Mouse (Mus musculus) layer of hippocampus, postnatal 25 days (tissue): ENCODE data around the gene Prkar2a. TPM values are rescaled to one million over a fixed set of nuclear protein-coding genes. Genes with fewer than 3 reads are reported as not detected.

Experiments
- DNase-seq, 2 experiments: peaks; one replicate each; pipeline ENCODE4 v3.0.0; 2022; ENCODE audit warnings: mixed read lengths in 2 of 2, low spot score in 1 of 2; ENCODE audit errors: extremely low spot score in 1 of 2
- total RNA-seq, 2 experiments: library from RNA; stranded (reverse); gene quantifications; 2 replicates each; pipeline ENCODE4 v1.2.3; 2021

Gene Prkar2a
- total RNA-seq, 2 experiments from 2014 or later = 38.7 to 38.8 TPM

GRCm38 (mm10) chr9:108691846-108692225, 2.7 kb downstream of the Prkar2a start:
- DNase-seq = peak; percentile 71 to 79

DNA sequence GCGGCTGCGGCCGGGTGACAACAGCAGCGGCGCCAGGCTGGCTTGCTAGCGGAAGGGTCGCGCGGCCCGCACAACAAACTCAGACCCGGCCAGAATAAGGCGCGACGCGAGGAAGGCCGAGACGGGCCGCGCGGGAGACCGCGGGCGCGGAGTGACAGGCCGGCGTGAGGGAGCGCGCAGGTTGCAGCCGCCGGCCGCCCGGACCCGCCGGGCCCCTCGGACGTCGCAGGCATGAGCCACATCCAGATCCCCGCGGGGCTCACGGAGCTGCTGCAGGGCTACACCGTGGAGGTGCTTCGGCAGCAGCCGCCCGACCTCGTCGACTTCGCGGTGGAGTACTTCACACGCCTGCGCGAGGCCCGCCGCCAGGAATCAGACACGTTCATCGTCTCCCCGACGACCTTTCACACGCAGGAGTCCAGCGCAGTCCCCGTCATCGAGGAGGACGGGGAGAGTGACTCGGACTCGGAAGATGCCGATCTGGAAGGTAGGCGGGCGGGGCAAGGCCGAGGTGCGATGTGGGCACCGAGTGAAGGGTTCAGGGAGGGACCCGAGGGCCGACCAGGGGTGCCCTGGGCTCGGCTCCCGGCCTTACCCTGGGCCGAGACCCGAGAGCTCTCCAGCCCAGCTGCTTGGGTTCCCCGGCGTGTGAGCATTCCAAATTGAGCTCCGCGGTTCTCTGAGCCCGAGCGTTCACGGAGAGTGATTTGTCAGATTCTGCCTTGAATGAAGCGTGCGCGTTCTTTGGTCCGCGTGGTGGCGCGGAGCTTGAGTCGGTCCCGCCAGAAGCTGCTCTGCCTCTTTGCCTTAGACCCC, 3.3 kb downstream of the Prkar2a start:
- DNase-seq = peak; percentile 54 to 59

DNA sequence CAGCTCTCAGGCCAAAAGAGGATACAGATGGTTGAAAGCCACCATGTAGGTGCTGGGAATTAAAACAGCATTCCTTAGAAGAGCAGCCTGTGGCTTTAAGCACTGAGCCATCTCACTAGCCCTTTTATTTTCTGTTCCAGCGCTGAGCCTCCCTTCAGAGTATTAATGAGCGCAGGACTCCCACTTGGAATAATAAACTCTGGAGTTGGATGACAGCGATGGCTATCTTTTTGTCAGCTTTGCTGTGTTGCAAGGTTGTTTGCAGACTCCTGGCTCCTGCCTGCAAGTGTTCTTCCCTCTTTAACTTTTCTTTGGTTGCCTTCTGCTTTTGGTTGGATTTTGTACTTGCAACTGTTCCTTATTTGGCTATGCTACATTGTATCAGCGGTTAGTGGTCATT, 4.8 kb downstream of the Prkar2a start:
- no peak for DNase-seq

DNA sequence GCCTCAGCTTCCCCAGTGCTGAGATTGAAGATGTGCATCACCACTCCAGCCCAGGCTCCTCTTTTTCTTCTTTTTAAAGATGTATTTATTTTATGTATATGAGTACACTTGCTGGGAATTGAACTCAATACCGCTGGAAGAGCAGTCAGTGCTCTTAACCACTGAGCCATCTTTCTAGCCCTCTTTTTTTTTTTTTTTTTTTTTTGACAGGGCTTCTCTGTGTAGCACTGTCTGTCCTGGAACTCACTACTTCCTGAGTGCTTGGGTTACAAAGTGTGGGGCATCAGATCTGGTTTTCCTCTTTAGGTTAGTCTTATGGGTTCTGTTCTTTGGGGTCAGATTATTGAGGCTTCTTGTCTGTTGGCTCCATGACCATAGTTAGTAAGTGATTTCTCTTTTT, 5.4 kb downstream of the Prkar2a start:
- no peak for DNase-seq

DNA sequence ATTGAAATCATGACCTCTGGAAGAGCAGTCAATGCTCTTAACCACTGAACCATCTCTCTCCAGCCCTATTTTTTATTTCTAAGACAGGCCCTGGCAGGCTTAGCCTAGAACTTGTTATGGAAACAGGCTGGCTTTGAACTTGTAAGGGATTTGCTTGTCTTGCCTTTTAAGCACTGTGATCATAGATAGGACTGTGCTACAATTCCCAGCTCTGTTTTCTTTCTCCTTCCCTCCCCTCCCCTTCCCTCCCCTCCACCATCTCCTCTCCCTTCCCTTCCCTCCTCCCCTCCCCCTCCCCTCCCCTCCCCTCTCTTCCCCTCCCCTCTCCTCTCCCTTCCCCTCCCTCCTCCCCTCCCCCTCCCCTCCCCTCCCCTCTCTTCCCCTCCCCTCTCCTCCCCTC, 13.4 kb downstream of the Prkar2a start:
- no peak for DNase-seq

DNA sequence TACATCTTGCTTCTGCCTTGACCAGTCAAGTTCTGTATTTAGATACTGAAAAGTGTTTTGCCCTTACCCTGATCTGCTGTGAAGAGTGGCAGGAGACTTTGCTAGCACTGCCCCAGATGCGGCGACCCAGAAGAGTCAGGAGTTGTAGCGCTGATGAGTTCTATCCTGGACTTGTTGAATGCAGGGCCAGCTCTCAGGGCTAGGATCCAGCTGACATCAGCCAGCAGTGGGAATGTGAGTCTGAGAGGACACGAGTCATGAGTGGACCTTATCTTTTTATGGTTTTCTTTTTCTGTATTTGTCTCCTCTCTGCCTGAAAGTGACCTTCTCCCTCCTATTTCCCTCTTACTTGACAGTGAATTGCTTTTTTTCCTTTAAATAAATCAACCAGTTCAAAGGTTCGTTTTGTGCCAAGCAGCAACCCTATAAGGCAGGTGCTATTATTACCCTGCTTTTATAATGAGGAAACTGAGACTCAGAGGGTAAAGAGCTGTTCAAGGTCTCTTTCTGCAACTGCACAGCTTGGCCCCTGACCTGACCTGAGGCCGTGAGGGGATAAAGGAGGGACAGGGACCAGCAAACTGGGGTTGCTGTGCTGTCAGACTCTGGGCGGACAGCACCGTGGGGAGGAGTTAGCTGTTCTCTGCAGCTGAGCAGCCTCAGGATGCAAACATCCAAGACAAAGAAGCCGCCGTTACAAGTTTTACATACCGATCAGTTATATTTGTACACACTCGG, 14.4 kb downstream of the Prkar2a start:
- DNase-seq = no peak

- no peak for DNase-seq
Observed at GRCm38 (mm10) chr9:108704591-108704990, 15.5 kb downstream of the Prkar2a start.

DNA sequence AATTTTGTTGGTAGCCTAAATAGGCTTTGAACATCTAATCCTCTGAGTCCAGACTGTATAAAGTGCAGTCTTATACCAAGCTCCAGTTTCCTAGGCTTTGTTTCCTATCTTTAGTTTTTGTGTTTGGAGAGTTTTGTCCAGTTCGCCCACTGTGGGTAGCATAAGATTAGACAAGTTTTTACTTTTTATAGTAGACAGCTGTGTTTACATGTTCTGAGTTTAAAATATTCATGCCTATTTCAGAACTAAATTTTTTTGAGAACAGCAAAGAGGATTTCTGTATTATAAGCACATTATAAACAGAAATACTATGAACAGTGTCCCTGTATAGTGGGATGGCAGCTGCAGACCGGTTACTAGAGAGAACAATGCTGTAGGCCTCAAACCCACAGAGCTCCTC, 18.1 kb downstream of the Prkar2a start:
- no peak for DNase-seq

DNA sequence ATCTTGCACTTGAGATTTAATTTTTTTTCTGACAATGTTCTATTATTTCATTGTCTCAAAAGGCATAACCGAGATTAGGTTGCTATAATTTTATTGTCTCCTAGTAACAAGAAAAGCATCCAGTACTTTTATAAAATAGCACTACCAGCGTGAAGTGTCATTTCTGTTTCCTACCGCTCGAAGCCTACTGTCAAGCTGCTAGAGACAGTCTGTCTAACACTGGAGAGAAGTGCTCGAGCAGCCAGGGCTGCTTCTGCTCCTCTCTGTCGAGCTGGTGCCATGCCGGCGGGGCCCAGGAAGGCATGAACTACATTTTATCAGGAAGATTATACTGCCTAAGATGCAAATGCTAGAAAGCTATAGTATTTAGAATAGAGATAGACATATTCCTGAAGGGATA, 19.7 kb downstream of the Prkar2a start:
- no peak for DNase-seq

DNA sequence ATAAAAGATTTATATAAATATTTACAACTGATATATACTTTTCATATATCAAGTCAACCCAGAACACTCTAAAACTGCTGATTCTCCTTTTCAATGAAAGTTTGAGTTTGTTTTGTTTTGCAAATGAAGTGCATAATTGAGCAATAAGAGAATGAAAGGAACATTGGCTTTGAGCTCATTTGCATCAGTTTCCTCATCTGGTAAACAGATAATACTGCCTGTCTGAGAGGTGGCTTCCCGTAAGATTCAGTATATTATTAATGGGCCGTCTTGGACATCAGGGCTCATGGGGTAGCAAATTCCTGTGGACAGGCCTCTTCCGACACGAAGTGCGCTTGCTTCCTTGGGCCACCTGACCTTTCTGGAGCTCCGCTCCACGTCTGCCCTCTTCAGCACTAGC, 21.7 kb downstream of the Prkar2a start:
- no peak for DNase-seq

GRCm38 (mm10) chr9:108716199-108716598, 27.1 kb downstream of the Prkar2a start:
- DNase-seq = no peak

GRCm38 (mm10) chr9:108723751-108724150, 34.6 kb downstream of the Prkar2a start:
- no peak for DNase-seq

GRCm38 (mm10) chr9:108726116-108726515, 37.0 kb downstream of the Prkar2a start:
- DNase-seq = no peak

- no peak for DNase-seq
Observed at GRCm38 (mm10) chr9:108729050-108729449, 39.9 kb downstream of the Prkar2a start.

GRCm38 (mm10) chr9:108732462-108732861, 43.3 kb downstream of the Prkar2a start:
- DNase-seq = no peak

- no peak for DNase-seq
Observed at GRCm38 (mm10) chr9:108734626-108735025, 45.5 kb downstream of the Prkar2a start.

DNA sequence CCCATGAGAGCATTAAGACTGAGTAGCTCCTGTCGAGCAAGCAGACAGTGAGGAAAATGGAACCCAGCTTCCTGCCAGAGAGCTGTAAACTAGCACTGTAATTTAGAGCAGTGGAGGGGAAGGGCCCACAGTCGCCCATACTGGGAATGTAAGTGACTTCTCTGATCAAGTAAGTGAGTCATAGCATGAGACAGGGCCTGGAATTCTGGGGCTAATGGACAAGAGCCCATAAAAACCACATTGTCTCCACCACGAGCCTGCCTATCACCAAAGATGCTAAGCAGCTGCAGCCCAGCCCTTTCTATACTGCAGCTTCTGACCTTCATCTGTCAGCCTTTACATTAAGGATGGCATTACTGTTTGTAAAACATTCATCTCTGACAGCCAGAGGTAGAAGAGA, 50.1 kb downstream of the Prkar2a start:
- no peak for DNase-seq

DNA sequence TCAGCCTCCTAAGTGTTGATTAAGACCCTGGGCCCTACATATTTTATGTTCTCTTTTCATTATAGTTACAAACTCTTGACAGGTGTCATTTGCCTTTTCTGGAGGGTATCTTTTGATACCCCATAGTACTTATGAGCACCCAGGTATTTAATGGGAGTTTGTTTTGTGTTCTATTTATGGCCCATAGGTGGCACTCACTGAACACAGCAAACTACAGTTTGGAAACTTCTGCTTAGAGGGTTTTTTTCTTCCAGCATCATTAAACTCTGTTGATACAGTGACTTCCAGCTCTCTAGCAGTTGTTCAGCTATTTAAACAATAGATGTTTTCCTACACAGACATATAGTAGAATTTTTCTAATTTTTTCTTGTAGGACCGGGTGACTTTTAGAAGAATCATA, 50.9 kb downstream of the Prkar2a start:
- no peak for DNase-seq

DNA sequence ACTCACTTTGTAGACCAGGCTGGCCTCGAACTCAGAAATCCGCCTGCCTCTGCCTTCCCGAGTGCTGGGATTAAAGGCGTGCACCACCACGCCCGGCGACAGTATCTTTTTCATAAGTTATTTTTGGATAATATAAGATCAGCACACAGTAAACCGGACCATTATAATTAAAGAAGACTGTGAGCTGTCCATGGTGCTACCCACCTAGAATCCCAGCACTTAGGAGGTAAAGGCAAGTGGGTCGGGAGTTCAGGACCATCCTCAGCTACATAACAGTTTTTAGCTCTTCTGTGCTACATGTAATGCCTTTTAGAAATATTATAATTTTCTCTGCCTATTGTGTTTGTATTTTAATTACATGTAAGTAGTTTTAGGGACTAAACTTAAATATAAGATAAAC, 52.9 kb downstream of the Prkar2a start:
- DNase-seq = no peak

GRCm38 (mm10) chr9:108746876-108747499, 57.9 kb downstream of the Prkar2a start:
- DNase-seq = no peak

- DNase-seq = no peak
Observed at GRCm38 (mm10) chr9:108747694-108748093, 58.6 kb downstream of the Prkar2a start.
